Mouse (Mus musculus) left cerebral cortex, adult 6 months (tissue): Measurements from ENCODE around the gene Olfr66. TPM values are rescaled to one million over a fixed set of nuclear protein-coding genes. Genes with fewer than 3 reads are reported as not detected.

Source experiments
- long read RNA-seq, 2 experiments: library from polyadenylated mRNA; unstranded; transcript quantifications; one replicate each; pipeline ENCODE4 v2.0.0; 2019 to 2020
- polyA plus RNA-seq: library from polyadenylated mRNA; unstranded; fragments of <200 nt; fragmentation: Nextera tagmentation; gene quantifications from 2 replicates; pipeline ENCODE4 v1.2.3, GENCODE M21; 2021

The Olfr66 gene
- not detected in 2 replicates for polyA plus RNA-seq
- long read RNA-seq, experiment 1: 0 reads
- long read RNA-seq, experiment 2: 0 reads

DNA sequence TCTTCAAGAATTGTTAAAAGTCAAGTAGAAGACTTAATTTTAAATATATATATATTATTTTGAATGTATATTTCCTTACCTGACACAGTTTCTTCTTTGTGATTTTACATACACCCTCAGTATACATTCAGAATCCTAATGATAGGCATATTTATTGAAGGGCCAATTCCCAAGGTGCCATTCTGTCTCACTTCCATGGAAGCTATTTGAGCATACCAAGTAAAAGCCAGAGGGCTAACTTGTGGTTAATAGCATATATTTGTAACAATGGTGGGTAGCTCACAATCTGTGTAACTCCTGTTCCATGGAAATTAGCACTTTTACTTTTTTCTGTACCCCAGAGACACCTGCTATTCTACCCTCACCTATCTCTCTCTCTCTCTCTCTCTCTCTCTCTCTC, at the start of gene Olfr66:
Gene Olfr66 (minus strand): TSS at position 101 of the 400 bp plus-strand sequence.

DNA sequence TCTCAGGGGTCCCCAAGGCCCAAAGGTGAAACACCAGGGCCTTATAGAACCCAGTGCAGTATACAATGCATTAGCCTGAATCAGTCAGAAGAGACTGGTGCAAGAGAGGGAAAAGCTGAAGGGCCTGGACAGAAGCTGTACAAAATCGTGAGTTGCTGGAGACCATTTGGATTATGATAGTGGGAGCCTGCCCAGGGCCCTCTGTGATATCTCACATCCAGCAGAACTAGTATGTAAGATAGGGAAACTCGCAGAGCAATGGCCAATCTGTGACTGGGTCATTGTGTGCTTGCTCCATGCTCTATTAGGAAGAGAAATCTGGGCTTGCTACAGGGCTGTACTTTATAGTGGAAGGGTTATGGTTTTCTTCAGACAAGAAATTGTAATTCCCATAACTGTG, 48.2 kb upstream of the Olfr66 start, which contains the start of gene Olfr632:
Gene Olfr632 (plus strand): TSS at position 84 of the 400 bp plus-strand sequence.

DNA sequence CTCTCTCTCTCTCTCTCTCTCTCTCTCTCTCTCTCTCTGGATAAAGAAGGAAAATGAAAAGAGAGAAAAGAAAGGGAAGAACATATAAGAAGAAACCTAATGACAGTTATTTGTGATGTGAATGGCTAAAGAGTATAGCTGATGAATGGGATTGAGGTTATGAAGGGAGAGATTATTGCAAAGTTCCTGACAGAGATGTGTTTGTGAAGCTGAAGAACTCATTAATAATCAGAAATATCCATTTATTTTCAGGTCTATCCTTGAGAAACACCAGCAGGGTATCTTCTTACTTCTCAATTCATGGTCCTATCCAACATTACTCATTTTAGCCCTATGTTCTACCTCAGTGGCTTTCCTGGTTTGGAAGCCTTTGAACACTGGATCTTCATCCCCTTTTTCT, 42.5 kb upstream of the Olfr66 start, which contains the start of gene Olfr631:
Gene Olfr631 (plus strand): TSS at position 301 of the 400 bp plus-strand sequence.

DNA sequence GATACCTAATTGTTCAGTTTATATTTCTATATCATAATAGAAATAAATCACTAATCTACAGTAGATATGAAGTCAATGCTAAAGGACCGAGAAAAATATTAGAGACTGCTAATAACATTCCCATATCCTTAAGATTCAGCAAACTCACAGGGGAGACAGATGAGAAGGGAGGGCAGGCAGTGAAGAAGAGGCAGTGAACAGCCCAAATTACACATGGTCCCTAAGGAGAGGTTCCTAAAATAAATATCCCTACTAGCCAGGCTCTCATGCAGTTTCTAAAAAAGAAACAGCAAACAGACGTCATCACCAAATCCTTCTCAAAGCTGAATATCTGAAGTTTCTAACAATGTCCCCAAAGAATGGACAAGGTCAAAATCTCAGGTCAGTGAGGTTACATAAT, 17.1 kb upstream of the Olfr66 start, which contains the start of gene Olfr65:
Gene Olfr65 (plus strand): TSS at position 301 of the 400 bp plus-strand sequence.

DNA sequence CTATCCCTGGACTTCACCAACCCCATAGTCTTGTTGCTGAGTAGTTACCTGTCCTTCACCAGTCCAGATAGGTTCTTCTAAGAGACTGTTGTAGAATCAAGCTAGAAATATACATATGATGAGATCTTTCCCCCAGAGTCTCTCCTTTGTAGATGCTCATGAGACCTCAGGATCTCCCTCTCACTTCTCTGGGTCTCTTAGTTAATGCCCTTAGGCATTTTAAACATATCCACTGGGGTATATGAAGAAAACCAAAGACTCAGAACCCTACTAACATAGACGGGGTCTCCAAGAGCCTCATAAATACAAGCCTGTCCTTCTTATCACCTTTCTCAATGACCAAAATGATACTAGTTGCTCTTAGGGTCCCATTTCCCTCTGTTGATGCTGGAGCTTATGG, 8.3 kb upstream of the Olfr66 start, which contains the start of gene Olfr64:
Gene Olfr64 (minus strand): TSS at position 101 of the 400 bp plus-strand sequence.

DNA sequence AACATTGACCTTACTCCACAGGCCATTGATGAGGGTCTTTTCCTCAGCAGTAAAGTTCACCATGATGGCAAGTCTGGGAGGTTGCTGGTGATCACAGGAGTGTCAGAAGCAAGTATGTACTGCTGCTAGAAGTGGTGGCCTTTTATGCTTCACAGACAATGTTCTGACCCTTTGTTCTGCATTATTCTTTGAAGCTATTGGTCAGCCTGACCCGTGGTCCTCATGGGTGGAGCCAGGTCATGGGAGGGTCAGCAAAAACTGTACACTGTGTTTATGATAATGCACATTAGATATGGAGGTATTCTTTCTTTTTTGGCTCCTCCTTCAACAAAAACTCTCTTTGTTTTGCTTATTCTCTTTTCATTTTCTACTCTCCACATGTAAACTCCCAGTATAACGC, 33.0 kb downstream of the Olfr66 start, which contains the start of gene Hbb-y:
Gene Hbb-y (minus strand): TSS at position 127 of the 400 bp plus-strand sequence.

DNA sequence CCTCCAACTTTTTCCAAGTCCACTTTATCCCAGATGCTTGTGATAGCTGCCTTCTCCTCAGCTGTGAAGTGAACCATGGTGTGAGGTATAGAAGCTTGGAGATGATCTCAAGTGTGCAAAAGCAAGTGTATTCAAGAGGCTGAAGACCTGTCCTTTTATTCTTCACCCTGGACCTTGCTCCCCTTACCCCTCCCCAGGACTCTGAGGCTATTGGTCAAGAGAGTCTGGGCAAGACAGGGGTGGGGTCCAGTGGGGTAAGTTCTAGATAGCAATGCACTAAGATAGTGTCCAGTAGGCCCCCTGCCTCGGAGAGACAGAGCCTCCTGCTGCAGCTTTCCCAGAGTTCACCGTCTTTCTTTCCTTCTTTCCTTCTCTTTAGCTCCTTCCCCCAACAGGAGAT, 43.0 kb downstream of the Olfr66 start, which contains the start of gene Hbb-bh1:
Gene Hbb-bh1 (minus strand): TSS at position 131 of the 400 bp plus-strand sequence.

DNA sequence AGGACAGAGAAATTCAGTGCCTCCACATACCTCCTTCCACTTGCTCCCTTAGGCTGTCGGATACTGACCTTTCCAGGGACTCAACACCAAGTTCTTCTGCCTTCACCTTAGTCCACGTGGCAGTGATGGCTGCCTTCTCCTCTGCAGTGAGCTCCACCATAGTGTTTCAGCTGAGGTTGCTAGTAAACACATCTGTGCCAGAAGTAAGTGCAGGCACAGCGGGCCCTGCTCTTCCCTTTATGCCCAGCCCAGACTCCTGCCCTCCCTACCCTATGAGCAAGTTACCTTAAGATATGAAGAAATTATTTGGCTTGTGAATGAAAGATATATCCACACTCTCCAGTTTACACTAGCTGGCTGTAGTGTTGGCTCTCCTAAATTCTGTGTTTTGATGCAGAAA, 45.8 kb downstream of the Olfr66 start, which contains the start of gene Hbb-bh2:
Gene Hbb-bh2 (minus strand): TSS at position 253 of the 400 bp plus-strand sequence.

Other genes with a start within 250 kb of the Olfr66 start
- gene Olfr622, start 243.6 kb downstream of the Olfr66 start, polyA plus RNA-seq: not detected in 2 replicates
- not detected in 2 replicates for gene Olfr623, start 222.6 kb downstream of the Olfr66 start, polyA plus RNA-seq
- gene Olfr624, start 215.1 kb downstream of the Olfr66 start, polyA plus RNA-seq: 0.01 TPM in 1 of 2 replicates, not detected in the other
- not detected in 2 replicates for gene Olfr625-ps1, start 203.5 kb downstream of the Olfr66 start, polyA plus RNA-seq
- gene Olfr243, start 171.6 kb downstream of the Olfr66 start, polyA plus RNA-seq: not detected in 2 replicates
- gene Olfr628, start 155.9 kb downstream of the Olfr66 start, polyA plus RNA-seq: not detected in 2 replicates
- not detected in 2 replicates for gene Olfr629, start 141.3 kb downstream of the Olfr66 start, polyA plus RNA-seq
- gene Olfr630, start 128.9 kb downstream of the Olfr66 start, polyA plus RNA-seq: not detected in 2 replicates
- gene Olfr69, start 114.7 kb downstream of the Olfr66 start, polyA plus RNA-seq: not detected in 2 replicates
- not detected in 2 replicates for gene Olfr68, start 106.6 kb downstream of the Olfr66 start, polyA plus RNA-seq
- not detected in 2 replicates for gene Olfr67, start 94.4 kb downstream of the Olfr66 start, polyA plus RNA-seq
- gene Hbb-bt, start 72.3 kb downstream of the Olfr66 start, polyA plus RNA-seq: 3.2 and 6.0 TPM in 2 replicates
- 18.9 and 25.8 TPM in 2 replicates for gene Hbb-bs, start 58.2 kb downstream of the Olfr66 start, polyA plus RNA-seq
- gene Hbb-bh2, start 45.7 kb downstream of the Olfr66 start, polyA plus RNA-seq: not detected in 2 replicates
- gene Hbb-bh1, start 43.1 kb downstream of the Olfr66 start, polyA plus RNA-seq: not detected in 2 replicates
- 0.20 TPM in 1 of 2 replicates, not detected in the other for gene Hbb-y, start 33.0 kb downstream of the Olfr66 start, polyA plus RNA-seq
- not detected in 2 replicates for gene Olfr64, start 8.2 kb upstream of the Olfr66 start, polyA plus RNA-seq
- gene Olfr65, start 17.2 kb upstream of the Olfr66 start, polyA plus RNA-seq: not detected in 2 replicates
- gene Olfr631, start 42.6 kb upstream of the Olfr66 start, polyA plus RNA-seq: not detected in 2 replicates
- not detected in 2 replicates for gene Olfr632, start 48.1 kb upstream of the Olfr66 start, polyA plus RNA-seq
- not detected in 2 replicates for gene Olfr633, start 58.2 kb upstream of the Olfr66 start, polyA plus RNA-seq
- gene Olfr635, start 84.9 kb upstream of the Olfr66 start, polyA plus RNA-seq: 0.01 TPM in 1 of 2 replicates, not detected in the other
- gene Olfr638, start 112.5 kb upstream of the Olfr66 start, polyA plus RNA-seq: not detected in 2 replicates
- 0.01 TPM in 1 of 2 replicates, not detected in the other for gene Olfr639, start 131.1 kb upstream of the Olfr66 start, polyA plus RNA-seq
- not detected in 2 replicates for gene Olfr640, start 139.3 kb upstream of the Olfr66 start, polyA plus RNA-seq
- not detected in 2 replicates for gene Olfr641, start 149.2 kb upstream of the Olfr66 start, polyA plus RNA-seq
- gene Olfr642, start 166.4 kb upstream of the Olfr66 start, polyA plus RNA-seq: not detected in 2 replicates
- not detected in 2 replicates for gene 4930516K23Rik, start 175.2 kb upstream of the Olfr66 start, polyA plus RNA-seq
- gene Olfr644, start 185.6 kb upstream of the Olfr66 start, polyA plus RNA-seq: not detected in 2 replicates
- gene Olfr645, start 199.2 kb upstream of the Olfr66 start, polyA plus RNA-seq: not detected in 2 replicates
- gene Olfr646, start 218.6 kb upstream of the Olfr66 start, polyA plus RNA-seq: not detected in 2 replicates
- gene Ubqln5, start 243.6 kb upstream of the Olfr66 start, polyA plus RNA-seq: not detected in 2 replicates